Mouse (Mus musculus) megakaryocyte, embryonic 14.5 days (primary cell): ENCODE measurements around the gene Traf7.

Source experiments
- FLI1 ChIP-seq: IDR thresholded peaks from 2 replicates; pipeline ENCODE4 v1.6.1; 2012; ENCODE audit warnings: low read length, inconsistent platforms, mixed read lengths
- GATA1 ChIP-seq: IDR thresholded peaks from 3 replicates; pipeline ENCODE4 v1.6.1; 2012; ENCODE audit warnings: mixed read lengths, low read length, inconsistent platforms, borderline replicate concordance

GRCm38 (mm10) chr17:24483495-24483894, 44.2 kb downstream of the Traf7 start:
- TF ChIP-seq GATA1: no peak
- no peak for TF ChIP-seq FLI1
